Mouse (Mus musculus): ENCODE results near the gene Uggt2.

GRCm38 (mm10) chr14:119137906-119138785, 38.9 kb upstream of the Uggt2 start, which contains the start of gene Hs6st3:
- TF ChIP-seq EP300 (IDR thresholded peaks at IDR 0.05) (no peak), CTCF (IDR thresholded peaks at IDR 0.05) (no peak)
